Mouse (Mus musculus): Measurements from ENCODE around the gene Elp4. TPM values are rescaled to one million over a fixed set of nuclear protein-coding genes. Genes with fewer than 3 reads are reported as not detected.

Elp4 gene
- polyA plus RNA-seq, 1 experiment from 2014 or later: 37.0 TPM

DNA sequence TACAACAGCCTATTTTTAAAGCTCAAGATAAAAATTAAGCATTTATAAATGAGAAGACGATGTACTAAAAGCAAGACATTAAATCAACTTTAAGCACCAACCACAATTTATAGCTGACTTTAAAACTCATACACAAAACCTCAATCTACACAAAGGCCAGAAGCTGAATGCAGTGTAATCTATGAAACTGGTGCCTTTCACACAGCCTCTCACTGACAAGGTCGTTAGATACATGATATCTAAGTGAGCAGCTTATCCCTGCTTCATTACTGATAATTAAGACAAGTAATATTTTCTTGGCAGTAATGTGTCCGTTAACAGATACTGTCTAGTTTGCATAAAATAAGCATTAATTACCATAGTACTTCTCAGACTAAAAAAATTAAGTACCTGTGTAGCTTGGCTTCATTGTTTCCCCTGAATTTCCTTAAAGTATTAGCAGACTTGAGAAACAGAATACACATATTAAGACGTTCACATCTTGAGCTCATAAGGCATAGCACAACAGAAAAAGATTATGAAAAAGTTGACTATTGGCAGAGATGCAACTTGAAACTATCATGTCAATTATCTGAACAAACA is 134.5 kb downstream of the Elp4 start:
- no peak overlapping the region for H3K4me3 ChIP-seq (replicated peaks)
- 77% methylated on average over 4 of the region's 4 CpGs for WGBS
- ATAC-seq: no peak
- H3K9ac ChIP-seq: no peak overlapping the region
- no peaks in the 10 kb centered on the region for H3K9me3 ChIP-seq
- no peak overlapping the region for H3K4me2 ChIP-seq (replicated peaks)
- H3K27me3 ChIP-seq (replicated peaks): no peaks in the 10 kb centered on the region
- no peaks in the 10 kb centered on the region for H3K4me1 ChIP-seq (replicated peaks)
- no peak overlapping the region for H3K27ac ChIP-seq
- H3K36me3 ChIP-seq: no peaks in the 10 kb centered on the region

DNA sequence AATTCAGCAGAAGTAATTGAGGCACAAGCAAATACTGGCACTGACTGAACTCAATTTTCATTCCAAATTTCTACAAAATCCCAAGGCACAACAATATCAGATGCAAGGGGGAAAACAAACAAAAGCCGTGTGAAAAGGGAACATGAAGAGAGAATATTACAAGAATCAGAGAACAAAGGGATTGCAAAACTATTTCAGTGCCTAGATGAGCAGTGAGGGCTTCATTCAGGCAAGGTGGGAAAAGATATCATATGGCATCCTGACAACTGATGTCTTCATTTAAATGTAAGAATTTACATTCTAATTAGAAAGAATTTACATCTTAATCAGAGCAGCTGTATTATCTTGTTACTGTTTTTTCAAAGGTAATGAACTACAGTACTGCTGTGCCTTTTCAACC is 150.9 kb downstream of the Elp4 start:
- no peak overlapping the region for H3K9ac ChIP-seq
- no peaks in the 10 kb centered on the region for H3K27me3 ChIP-seq (replicated peaks)
- no peaks in the 10 kb centered on the region for H3K36me3 ChIP-seq
- no peaks in the 10 kb centered on the region for H3K9me3 ChIP-seq
- whole genome bisulfite sequencing: 69% methylated on average over 1 of the region's 1 CpGs
- H3K4me3 ChIP-seq (replicated peaks): no peak overlapping the region
- no peak for ATAC-seq
- H3K27ac ChIP-seq: no peak overlapping the region
- H3K4me2 ChIP-seq (replicated peaks): no peak overlapping the region
- H3K4me1 ChIP-seq (replicated peaks): no peaks in the 10 kb centered on the region

DNA sequence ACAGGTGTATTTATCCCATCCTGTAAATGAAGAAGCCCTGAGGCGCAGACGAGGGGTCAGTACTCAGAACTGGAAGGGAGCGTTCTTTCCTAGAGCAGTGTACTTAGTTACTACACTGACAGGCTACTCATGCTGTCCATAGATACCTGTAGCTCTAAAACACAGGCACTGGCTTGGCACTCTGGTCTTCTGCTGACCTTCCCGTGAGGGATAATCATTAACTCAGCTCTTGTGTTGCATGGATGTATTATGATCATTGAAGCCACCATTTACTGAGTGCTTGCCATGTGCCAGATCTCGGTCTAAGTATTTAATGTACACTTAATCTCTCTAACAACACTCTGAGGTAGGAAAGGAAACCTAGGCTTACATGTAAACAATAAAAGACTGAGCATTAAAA is 155.3 kb downstream of the Elp4 start:
- no peaks in the 10 kb centered on the region for H3K27me3 ChIP-seq (replicated peaks)
- ATAC-seq: peak; percentile 92
- no peaks in the 10 kb centered on the region for H3K36me3 ChIP-seq
- no peaks in the 10 kb centered on the region for H3K9me3 ChIP-seq
- H3K4me3 ChIP-seq (replicated peaks): no peak overlapping the region
- no peak overlapping the region for H3K9ac ChIP-seq
- H3K4me1 ChIP-seq (replicated peaks): no peaks in the 10 kb centered on the region
- H3K4me2 ChIP-seq (replicated peaks): no peak overlapping the region
- no peak overlapping the region for H3K27ac ChIP-seq
- 68% methylated on average over 5 of the region's 5 CpGs for WGBS

DNA sequence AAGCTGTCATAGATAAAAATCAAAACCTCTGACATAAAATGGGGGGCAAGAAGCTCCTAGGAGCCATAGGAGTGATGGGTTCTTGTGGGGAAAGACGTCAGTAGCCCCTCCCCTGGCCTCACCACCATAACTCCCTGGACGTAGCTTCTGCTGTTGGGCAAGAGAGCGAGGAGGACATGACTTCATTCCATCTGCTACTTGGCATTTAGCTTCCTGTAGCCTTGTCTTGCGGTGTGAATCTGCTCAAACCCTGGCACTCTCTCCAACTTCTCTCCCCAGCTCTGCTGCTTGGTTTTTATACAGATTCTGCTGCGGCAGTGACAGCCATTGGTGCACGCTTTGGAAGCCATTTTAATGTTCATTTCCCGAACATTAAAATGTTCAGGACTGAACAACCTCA is 157.5 kb downstream of the Elp4 start:
- no peak overlapping the region for H3K4me2 ChIP-seq (replicated peaks)
- no peak overlapping the region for H3K4me3 ChIP-seq (replicated peaks)
- no peaks in the 10 kb centered on the region for H3K27me3 ChIP-seq (replicated peaks)
- 75% methylated on average over 7 of the region's 7 CpGs for WGBS
- no peaks in the 10 kb centered on the region for H3K4me1 ChIP-seq (replicated peaks)
- no peak for ATAC-seq
- H3K27ac ChIP-seq: no peak overlapping the region
- H3K36me3 ChIP-seq: no peaks in the 10 kb centered on the region
- H3K9me3 ChIP-seq: no peaks in the 10 kb centered on the region
- no peak overlapping the region for H3K9ac ChIP-seq

DNA sequence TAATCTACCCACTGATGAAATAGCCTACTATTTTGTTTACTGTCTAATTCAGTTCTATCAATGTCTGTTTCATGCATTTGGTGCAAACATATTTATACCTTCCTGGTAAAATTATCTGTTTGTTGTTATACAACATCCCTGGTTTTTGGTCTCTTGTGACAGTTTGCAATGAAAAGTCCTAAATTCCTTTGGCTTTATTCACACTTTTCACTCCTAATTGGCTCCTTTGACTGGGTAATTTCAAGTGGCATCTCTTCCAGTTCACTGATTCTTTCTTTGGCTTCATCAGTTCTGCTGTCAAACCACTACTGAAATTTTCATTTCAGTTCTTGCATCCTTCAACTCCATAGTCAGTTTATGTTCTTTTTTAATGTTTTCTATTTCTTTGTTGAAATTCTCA is 168.2 kb downstream of the Elp4 start:
- no peaks in the 10 kb centered on the region for H3K9me3 ChIP-seq
- ATAC-seq: no peak
- H3K4me2 ChIP-seq (replicated peaks): no peak overlapping the region
- H3K27me3 ChIP-seq (replicated peaks): no peaks in the 10 kb centered on the region
- no peak overlapping the region for H3K27ac ChIP-seq
- no peaks in the 10 kb centered on the region for H3K36me3 ChIP-seq
- H3K4me1 ChIP-seq (replicated peaks): no peaks in the 10 kb centered on the region
- no peak overlapping the region for H3K4me3 ChIP-seq (replicated peaks)
- no peak overlapping the region for H3K9ac ChIP-seq

DNA sequence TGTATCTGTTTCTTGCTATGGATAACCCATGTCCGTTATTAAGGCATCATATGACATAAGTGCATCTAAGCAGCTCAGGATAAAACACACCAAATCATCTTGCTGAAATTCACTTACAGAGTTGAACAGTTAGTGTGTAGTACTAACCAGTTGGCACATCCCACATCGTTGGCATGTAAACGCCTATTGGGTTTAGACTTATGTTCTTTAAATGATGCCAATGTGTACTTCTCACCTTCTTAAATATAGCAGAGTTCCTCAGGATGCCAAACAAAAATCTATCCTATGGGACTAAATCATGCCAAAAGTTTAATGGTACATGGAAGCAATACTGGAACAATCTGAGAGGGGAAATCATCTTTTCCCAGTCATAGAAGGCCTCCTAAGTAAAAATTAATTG is 173.7 kb downstream of the Elp4 start:
- ATAC-seq: no peak
- H3K9ac ChIP-seq: no peak overlapping the region
- H3K4me1 ChIP-seq (replicated peaks): no peaks in the 10 kb centered on the region
- no peaks in the 10 kb centered on the region for H3K9me3 ChIP-seq
- WGBS: 92% methylated on average over 3 of the region's 3 CpGs
- H3K4me3 ChIP-seq (replicated peaks): no peak overlapping the region
- no peak overlapping the region for H3K4me2 ChIP-seq (replicated peaks)
- no peaks in the 10 kb centered on the region for H3K27me3 ChIP-seq (replicated peaks)
- no peak overlapping the region for H3K27ac ChIP-seq
- no peaks in the 10 kb centered on the region for H3K36me3 ChIP-seq

DNA sequence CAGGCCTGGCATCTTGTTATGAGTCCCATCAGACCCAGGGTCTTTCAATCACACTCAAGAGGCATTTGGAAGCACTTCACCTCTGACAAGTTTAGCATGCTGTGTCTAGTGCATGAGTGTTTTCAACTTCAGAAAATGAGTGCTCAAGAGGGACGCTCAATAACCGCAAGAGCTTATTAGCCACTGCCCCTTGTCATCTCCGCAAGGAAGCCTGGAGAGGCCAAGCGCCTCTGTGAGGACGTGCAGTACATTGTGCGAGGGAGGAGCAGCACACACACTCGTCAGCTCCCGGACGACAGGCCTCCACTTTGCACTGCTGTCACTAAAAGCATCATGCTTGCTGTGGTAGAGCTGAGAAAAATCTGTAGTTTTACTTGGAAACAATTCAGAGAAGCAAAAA is 177.7 kb downstream of the Elp4 start:
- Histone ChIP-seq H3K27ac (no peak overlapping the region), H3K27me3 (replicated peaks) (no peaks in the 10 kb centered on the region), H3K36me3 (no peaks in the 10 kb centered on the region), H3K4me2 (replicated peaks) (no peak overlapping the region), H3K4me3 (replicated peaks) (no peak overlapping the region), H3K9ac (no peak overlapping the region), H3K4me1 (replicated peaks) (no peaks in the 10 kb centered on the region), H3K9me3 (no peaks in the 10 kb centered on the region)
- WGBS: 73% methylated on average over 9 of the region's 9 CpGs
- ATAC-seq: no peak

DNA sequence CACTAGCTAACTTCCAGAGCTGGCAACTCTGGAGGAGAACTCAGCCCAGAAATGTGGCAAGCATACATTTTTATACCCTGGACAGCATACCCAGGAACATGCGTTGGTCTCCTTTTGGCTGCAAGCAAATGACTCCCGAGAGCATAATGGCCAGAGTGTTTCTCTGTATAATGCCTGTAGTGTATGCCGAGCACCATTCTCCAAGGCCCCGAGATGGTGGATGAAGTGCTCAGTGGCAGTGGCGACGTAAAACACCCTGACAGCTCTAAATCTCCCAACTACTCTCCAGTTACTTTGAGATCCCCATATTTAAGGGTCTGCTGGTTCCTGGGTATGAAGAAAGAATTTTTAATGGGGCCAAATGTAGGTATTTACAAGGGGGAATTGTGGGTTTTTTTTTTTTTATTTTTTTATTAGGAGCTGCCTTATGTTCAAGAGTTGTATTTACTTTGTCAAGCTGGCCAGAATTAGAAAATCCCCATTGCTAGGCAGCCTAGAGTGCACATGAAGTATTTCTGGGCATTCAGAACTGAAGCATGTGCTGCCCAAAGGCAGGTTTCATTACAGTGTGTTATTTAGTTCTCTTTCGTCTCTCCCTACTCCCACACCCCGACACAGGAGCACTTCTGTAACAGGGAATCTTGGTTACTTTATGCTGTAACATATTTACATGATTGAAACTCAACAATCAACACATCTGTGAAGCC is 188.8 kb downstream of the Elp4 start:
- Histone ChIP-seq H3K27ac (no peak overlapping the region), H3K36me3 (no peaks in the 10 kb centered on the region), H3K9ac (no peak overlapping the region), H3K4me3 (replicated peaks) (no peak overlapping the region), H3K4me2 (replicated peaks) (no peak overlapping the region), H3K9me3 (no peaks in the 10 kb centered on the region), H3K27me3 (replicated peaks) (no peaks in the 10 kb centered on the region), H3K4me1 (replicated peaks) (no peaks in the 10 kb centered on the region)
- no peak for ATAC-seq
- WGBS: 75% methylated on average over 8 of the region's 8 CpGs

DNA sequence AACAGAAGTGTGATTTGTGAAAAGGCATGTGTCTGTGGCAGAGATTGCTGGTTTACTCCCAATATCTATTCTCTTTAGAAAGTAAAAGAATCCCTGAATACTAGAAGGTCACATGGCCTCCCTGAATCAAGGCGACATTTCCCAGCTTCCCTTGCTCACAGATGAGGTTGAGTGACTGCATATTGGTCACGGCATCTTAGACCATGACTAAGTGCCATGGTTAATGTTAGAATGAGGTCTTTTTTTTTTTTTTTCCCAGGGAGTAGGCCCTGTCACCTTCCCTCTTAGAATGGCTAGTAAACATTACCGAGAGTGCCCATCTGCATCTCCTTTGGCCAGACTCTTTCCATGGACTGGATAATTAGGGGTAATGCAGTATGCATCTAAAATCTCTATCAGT is 193.9 kb downstream of the Elp4 start:
- no peak for ATAC-seq
- H3K4me3 ChIP-seq (replicated peaks): no peak overlapping the region
- no peaks in the 10 kb centered on the region for H3K36me3 ChIP-seq
- H3K9me3 ChIP-seq: no peaks in the 10 kb centered on the region
- H3K4me2 ChIP-seq (replicated peaks): no peak overlapping the region
- WGBS: 85% methylated on average over 3 of the region's 3 CpGs
- H3K27me3 ChIP-seq (replicated peaks): no peaks in the 10 kb centered on the region
- H3K27ac ChIP-seq: no peak overlapping the region
- no peak overlapping the region for H3K9ac ChIP-seq
- H3K4me1 ChIP-seq (replicated peaks): no peaks in the 10 kb centered on the region

DNA sequence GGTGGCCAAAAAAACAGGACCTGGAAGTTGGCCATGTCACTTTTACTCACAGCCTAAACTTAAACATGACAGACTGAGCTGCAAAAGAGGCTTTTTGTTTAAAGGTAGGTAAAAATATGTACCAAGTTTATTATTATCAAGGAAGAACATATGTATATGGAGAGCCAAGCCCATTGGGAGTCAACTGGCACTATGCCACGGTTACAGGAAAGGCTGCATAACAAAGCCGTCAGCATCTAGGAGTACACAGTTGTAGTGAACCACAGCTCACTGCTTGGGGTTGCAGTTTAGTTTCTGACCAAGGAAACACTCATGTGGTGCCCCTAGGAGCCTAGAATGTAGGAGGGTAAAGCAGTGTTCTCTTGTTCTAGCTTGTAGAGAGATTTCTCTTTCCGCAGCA is 195.2 kb downstream of the Elp4 start:
- WGBS: 82% methylated on average over 3 of the region's 3 CpGs
- Histone ChIP-seq H3K27ac (no peak overlapping the region), H3K36me3 (no peaks in the 10 kb centered on the region), H3K4me1 (replicated peaks) (no peaks in the 10 kb centered on the region), H3K4me2 (replicated peaks) (no peak overlapping the region), H3K9ac (no peak overlapping the region), H3K9me3 (no peaks in the 10 kb centered on the region), H3K27me3 (replicated peaks) (no peaks in the 10 kb centered on the region), H3K4me3 (replicated peaks) (no peak overlapping the region)
- no peak for ATAC-seq

DNA sequence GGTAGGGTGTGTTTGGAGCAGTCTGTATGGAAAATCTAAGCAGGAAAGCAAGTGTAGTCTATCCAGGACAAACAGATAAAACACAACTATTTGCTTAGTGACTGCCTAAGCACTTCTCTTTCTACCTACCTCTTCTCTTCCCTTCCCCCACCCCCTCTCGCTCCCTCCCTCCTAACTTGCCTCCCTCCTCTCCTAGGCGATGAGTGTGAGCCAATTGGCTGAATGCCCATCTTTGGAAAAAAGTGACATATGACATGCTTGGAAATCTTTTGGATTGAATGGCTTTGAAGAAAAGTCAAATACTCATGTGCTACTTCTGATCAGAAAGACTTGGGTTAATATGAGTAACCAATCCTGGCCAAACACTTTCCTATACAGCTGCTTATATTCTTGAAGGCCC is 199.0 kb downstream of the Elp4 start:
- no peak overlapping the region for H3K4me2 ChIP-seq (replicated peaks)

DNA sequence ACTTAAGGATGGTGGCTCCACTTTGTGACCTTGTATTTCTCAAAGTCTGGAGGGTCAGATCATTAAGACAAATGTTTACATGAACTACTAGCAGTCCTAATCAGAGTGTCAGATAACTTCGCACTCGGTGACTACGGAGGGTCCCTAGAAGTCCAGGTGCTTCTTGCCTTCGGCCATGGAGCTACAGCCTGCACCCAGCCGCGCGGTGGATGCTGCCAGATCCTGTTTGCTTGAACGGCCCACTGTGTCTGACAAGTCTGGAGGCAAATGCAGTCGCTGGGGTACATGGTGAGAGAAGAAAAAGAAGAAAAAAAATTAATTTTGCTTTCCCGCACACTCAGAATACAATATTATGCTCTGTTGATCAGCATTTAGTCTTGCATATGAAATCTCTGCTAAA is 201.8 kb downstream of the Elp4 start:
- Histone ChIP-seq H3K9ac (no peak overlapping the region), H3K27ac (no peak overlapping the region), H3K4me3 (replicated peaks) (no peak overlapping the region), H3K4me2 (replicated peaks) (no peak overlapping the region), H3K36me3 (no peaks in the 10 kb centered on the region), H3K27me3 (replicated peaks) (no peaks in the 10 kb centered on the region), H3K9me3 (no peaks in the 10 kb centered on the region), H3K4me1 (replicated peaks) (no peaks in the 10 kb centered on the region)
- WGBS: 62% methylated on average over 10 of the region's 10 CpGs
- no peak for ATAC-seq

More for the DNA sequence above, 199.0 kb downstream of the Elp4 start:
- Histone ChIP-seq H3K9me3 (no peaks in the 10 kb centered on the region), H3K9ac (no peak overlapping the region), H3K27me3 (replicated peaks) (no peaks in the 10 kb centered on the region), H3K4me3 (replicated peaks) (no peak overlapping the region), H3K4me1 (replicated peaks) (no peaks in the 10 kb centered on the region), H3K27ac (no peak overlapping the region), H3K36me3 (no peaks in the 10 kb centered on the region)
- whole genome bisulfite sequencing: 55% methylated on average over 2 of the region's 2 CpGs
- ATAC-seq: no peak

DNA sequence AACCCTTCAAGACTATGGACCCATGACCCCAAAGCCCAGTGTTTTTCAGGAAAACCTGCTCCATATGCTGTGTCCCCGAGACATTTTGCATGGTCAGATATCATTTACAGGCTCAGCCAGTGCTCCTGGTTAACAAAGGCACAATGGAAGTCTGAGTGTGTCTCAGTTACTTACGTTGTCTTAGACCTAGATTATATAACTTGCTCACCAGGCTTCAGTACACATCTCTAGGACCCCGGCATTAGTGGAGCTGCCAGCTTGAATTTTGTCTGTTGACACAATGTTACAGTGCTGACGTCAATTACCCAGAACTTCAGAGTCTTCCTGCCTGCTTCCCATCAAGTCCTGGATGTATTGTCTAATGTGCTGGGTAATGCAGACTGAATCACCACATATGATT is 202.6 kb downstream of the Elp4 start:
- Histone ChIP-seq H3K27me3 (replicated peaks) (no peaks in the 10 kb centered on the region), H3K9me3 (no peaks in the 10 kb centered on the region), H3K4me2 (replicated peaks) (no peak overlapping the region), H3K4me1 (replicated peaks) (no peaks in the 10 kb centered on the region), H3K27ac (no peak overlapping the region), H3K9ac (no peak overlapping the region), H3K36me3 (no peaks in the 10 kb centered on the region), H3K4me3 (replicated peaks) (no peak overlapping the region)
- no peak for ATAC-seq
- 58% methylated on average over 4 of the region's 4 CpGs for WGBS
